Mouse (Mus musculus): ENCODE measurements around the gene Csnk2b.

DNA sequence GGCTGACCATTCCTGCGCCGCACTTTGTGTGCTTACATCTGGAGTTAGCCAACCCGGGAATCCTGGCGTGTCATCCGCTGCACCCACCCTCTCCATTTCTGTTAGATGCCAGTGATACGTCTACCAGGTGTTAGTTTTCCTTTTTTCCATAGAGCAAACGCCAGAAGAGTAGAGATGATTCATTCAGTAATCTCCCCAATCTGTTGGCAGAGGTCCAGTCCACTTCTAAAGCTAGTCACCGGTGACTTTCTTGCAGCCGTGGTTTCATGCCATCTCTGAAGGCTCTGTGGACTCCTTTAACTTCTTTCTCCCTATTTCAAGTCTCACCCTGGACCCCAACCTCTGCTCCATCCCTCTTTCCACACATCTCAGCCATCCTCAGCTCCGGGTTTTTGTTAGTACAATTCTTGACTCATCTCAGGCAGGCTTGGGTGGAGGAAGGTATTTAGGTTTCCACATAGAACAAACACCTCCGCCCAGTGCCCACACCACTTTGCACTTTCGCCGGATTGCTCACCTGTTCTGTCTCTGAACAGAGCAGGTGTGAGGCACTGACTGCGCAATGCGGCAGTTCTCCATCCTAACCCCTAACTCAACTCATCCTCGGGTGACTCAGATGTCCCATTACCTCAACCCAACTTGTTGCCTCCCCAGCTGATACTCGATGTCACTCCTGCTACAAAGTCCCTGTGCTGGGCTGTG lies 53.5 kb downstream of the Csnk2b start:
- TF ChIP-seq CTCF (IDR thresholded peaks at IDR 0.05) (no peak), EP300 (IDR thresholded peaks at IDR 0.05) (peak; percentile 54; the same call in 1 of the 2 replicates)
